Mouse (Mus musculus) stomach, embryonic 16.5 days (tissue): ENCODE measurements around the gene Upf2. TPM values are rescaled to one million over a fixed set of nuclear protein-coding genes. Genes with fewer than 3 reads are reported as not detected.

Experiments
- ATAC-seq: fragments of 200-750 bp; cut with Nextera tagmentation; 2 replicates; pipeline ENCODE4 v1.8.0; 2017; ENCODE audit warnings: moderate number of reproducible peaks, moderate TSS enrichment; ENCODE audit not compliant: insufficient read depth, low FRiP score
- H3K27ac ChIP-seq: fragments of 300-500 bp; sonication (generic); 2 replicates; pipeline ENCODE4 v1.5.1; 2014; ENCODE audit warnings: low read length
- H3K27me3 ChIP-seq: fragments of 300-500 bp; sonication (generic); 2 replicates; pipeline ENCODE4 v1.6.1; 2014; ENCODE audit warnings: low read length, control low read depth, mixed read lengths; ENCODE audit not compliant: control insufficient read depth, insufficient read depth
- H3K36me3 ChIP-seq: fragments of 300-500 bp; sonication (generic); 2 replicates; pipeline ENCODE4 v1.6.1; 2014; ENCODE audit warnings: low read length; ENCODE audit not compliant: control insufficient read depth, insufficient read depth
- H3K4me1 ChIP-seq: fragments of 300-500 bp; sonication (generic); 2 replicates; pipeline ENCODE4 v1.6.1; 2014; ENCODE audit warnings: low read length, control low read depth, mixed read lengths; ENCODE audit not compliant: control insufficient read depth, insufficient read depth
- H3K4me2 ChIP-seq: fragments of 300-500 bp; sonication (generic); 2 replicates; pipeline ENCODE4 v1.6.1; 2014; ENCODE audit warnings: low read depth, low read length, mixed read lengths
- H3K4me3 ChIP-seq: fragments of 300-500 bp; sonication (generic); replicated peaks from 2 replicates; pipeline ENCODE4 v1.5.1; 2014; ENCODE audit warnings: mild to moderate bottlenecking, low read length
- H3K9ac ChIP-seq: fragments of 300-500 bp; sonication (generic); 2 replicates; pipeline ENCODE4 v1.6.1; 2014; ENCODE audit warnings: low read length
- H3K9me3 ChIP-seq: fragments of 300-500 bp; sonication (generic); replicated peaks from 2 replicates; pipeline ENCODE4 v1.6.1; 2016; ENCODE audit warnings: low read length, control low read depth; ENCODE audit not compliant: control insufficient read depth
- WGBS: fragments of 180-500 bp; shearing (Covaris S2); extraction: QIAGEN DNeasy Blood & Tissue Kit; methylation state at CpG from one replicate; pipeline ENCODE4 v1.1.7; 2014; 5-methylcytosine and 5-hydroxymethylcytosine counted together
- polyA plus RNA-seq: library from polyadenylated mRNA; unstranded; fragments of >200 nt; fragmentation: Nextera tagmentation; extraction: Ambion mirVana; gene quantifications from 2 replicates; pipeline ENCODE4 v1.2.1, GENCODE M21; 2015

Upf2 gene
- polyA plus RNA-seq, 1 experiment from 2014 or later: 11.3 TPM

GRCm38 (mm10) chr2:5930291-5931054, 20.8 kb upstream of the Upf2 start:
- ATAC-seq: no peak
- 87% methylated on average over 18 of the region's 18 CpGs for WGBS

GRCm38 (mm10) chr2:5931938-5932337, 19.3 kb upstream of the Upf2 start:
- 91% methylated on average over 5 of the region's 5 CpGs for WGBS
- H3K9ac ChIP-seq: no peak overlapping the region
- H3K36me3 ChIP-seq: no peaks in the 10 kb centered on the region
- H3K27ac ChIP-seq: no peak overlapping the region
- H3K4me3 ChIP-seq: no peak overlapping the region
- H3K27me3 ChIP-seq: no peaks in the 10 kb centered on the region
- ATAC-seq: no peak
- H3K4me1 ChIP-seq: no peaks in the 10 kb centered on the region
- no peak overlapping the region for H3K4me2 ChIP-seq
- H3K9me3 ChIP-seq: no peaks in the 10 kb centered on the region

More at GRCm38 (mm10) chr2:5930291-5931054, 20.8 kb upstream of the Upf2 start:
- no peak overlapping the region for H3K4me2 ChIP-seq
- H3K27ac ChIP-seq: no peak overlapping the region
- H3K4me3 ChIP-seq: no peak overlapping the region
- H3K9me3 ChIP-seq: no peaks in the 10 kb centered on the region
- H3K9ac ChIP-seq: no peak overlapping the region
- no peaks in the 10 kb centered on the region for H3K4me1 ChIP-seq
- H3K36me3 ChIP-seq: no peaks in the 10 kb centered on the region
- H3K27me3 ChIP-seq: no peaks in the 10 kb centered on the region

GRCm38 (mm10) chr2:5934936-5935335, 16.3 kb upstream of the Upf2 start:
- H3K27ac ChIP-seq: no peak overlapping the region
- no peaks in the 10 kb centered on the region for H3K27me3 ChIP-seq
- no peak overlapping the region for H3K4me2 ChIP-seq
- ATAC-seq: no peak
- no peaks in the 10 kb centered on the region for H3K9me3 ChIP-seq
- no peak overlapping the region for H3K4me3 ChIP-seq
- H3K36me3 ChIP-seq: no peaks in the 10 kb centered on the region
- 95% methylated on average over 3 of the region's 3 CpGs for WGBS
- H3K4me1 ChIP-seq: no peaks in the 10 kb centered on the region
- no peak overlapping the region for H3K9ac ChIP-seq

- H3K9ac ChIP-seq: no peak overlapping the region
- no peaks in the 10 kb centered on the region for H3K9me3 ChIP-seq
- no peaks in the 10 kb centered on the region for H3K27me3 ChIP-seq
- no peaks in the 10 kb centered on the region for H3K4me1 ChIP-seq
- 65% methylated on average over 6 of the region's 6 CpGs for WGBS
- H3K36me3 ChIP-seq: no peaks in the 10 kb centered on the region
- H3K4me2 ChIP-seq: no peak overlapping the region
- H3K4me3 ChIP-seq: no peak overlapping the region
- no peak overlapping the region for H3K27ac ChIP-seq
- no peak for ATAC-seq
These were observed 15.2 kb upstream of the Upf2 start for GRCm38 (mm10) chr2:5936068-5936467.

- 70% methylated on average over 4 of the region's 4 CpGs for WGBS
- Histone ChIP-seq H3K36me3 (no peaks in the 10 kb centered on the region), H3K9me3 (no peaks in the 10 kb centered on the region), H3K4me2 (no peak overlapping the region), H3K27ac (no peak overlapping the region), H3K4me1 (no peaks in the 10 kb centered on the region), H3K4me3 (no peak overlapping the region), H3K9ac (no peak overlapping the region), H3K27me3 (no peaks in the 10 kb centered on the region)
- no peak for ATAC-seq
These were observed 14.7 kb upstream of the Upf2 start for GRCm38 (mm10) chr2:5936550-5936949.

- Histone ChIP-seq H3K9me3 (no peaks in the 10 kb centered on the region), H3K27ac (no peak overlapping the region), H3K4me2 (no peak overlapping the region), H3K4me3 (no peak overlapping the region), H3K4me1 (no peaks in the 10 kb centered on the region), H3K9ac (no peak overlapping the region), H3K36me3 (no peaks in the 10 kb centered on the region), H3K27me3 (no peaks in the 10 kb centered on the region)
- ATAC-seq: no peak
- 77% methylated on average over 3 of the region's 3 CpGs for WGBS
These were observed 11.9 kb upstream of the Upf2 start for GRCm38 (mm10) chr2:5939319-5939718.

GRCm38 (mm10) chr2:5939911-5940310, 11.4 kb upstream of the Upf2 start:
- Histone ChIP-seq H3K9ac (no peak overlapping the region), H3K4me3 (no peak overlapping the region), H3K27me3 (no peaks in the 10 kb centered on the region), H3K27ac (no peak overlapping the region), H3K36me3 (no peaks in the 10 kb centered on the region), H3K4me1 (no peaks in the 10 kb centered on the region), H3K4me2 (no peak overlapping the region), H3K9me3 (no peaks in the 10 kb centered on the region)
- WGBS: 81% methylated on average over 14 of the region's 14 CpGs
- no peak for ATAC-seq

GRCm38 (mm10) chr2:5940936-5941335, 10.3 kb upstream of the Upf2 start:
- Histone ChIP-seq H3K27me3 (no peaks in the 10 kb centered on the region), H3K9ac (no peak overlapping the region), H3K4me2 (no peak overlapping the region), H3K36me3 (no peaks in the 10 kb centered on the region), H3K9me3 (no peaks in the 10 kb centered on the region), H3K4me1 (no peaks in the 10 kb centered on the region), H3K4me3 (no peak overlapping the region), H3K27ac (no peak overlapping the region)
- ATAC-seq: no peak
- 95% methylated on average over 9 of the region's 9 CpGs for WGBS

GRCm38 (mm10) chr2:5941861-5942415, 9.3 kb upstream of the Upf2 start:
- Histone ChIP-seq H3K27me3 (no peaks in the 10 kb centered on the region), H3K36me3 (no peaks in the 10 kb centered on the region), H3K4me1 (no peaks in the 10 kb centered on the region), H3K27ac (no peak overlapping the region), H3K4me2 (peak overlapping the region; percentile 91), H3K9me3 (no peaks in the 10 kb centered on the region), H3K9ac (peak overlapping the region; percentile 81), H3K4me3 (peak overlapping the region; percentile 61)
- ATAC-seq: peak; percentile 26; the same call in 1 of the 2 replicates
- WGBS: 56% methylated on average over 11 of the region's 11 CpGs
